Mouse (Mus musculus): ENCODE data around the gene Grin2a.

The Grin2a gene

GRCm38 (mm10) chr16:9964469-9964868, 30.9 kb downstream of the Grin2a start:
- DNase-seq, result no peak

- DNase-seq, result no peak
These were observed 32.9 kb downstream of the Grin2a start for GRCm38 (mm10) chr16:9962482-9962881.

GRCm38 (mm10) chr16:9959340-9959739, 36.0 kb downstream of the Grin2a start:
- DNase-seq, result no peak

GRCm38 (mm10) chr16:9954266-9954665, 41.1 kb downstream of the Grin2a start:
- no peak for DNase-seq

- no peak for DNase-seq
These were observed 41.9 kb downstream of the Grin2a start for GRCm38 (mm10) chr16:9953396-9953831.

GRCm38 (mm10) chr16:9949250-9949649, 46.1 kb downstream of the Grin2a start:
- no peak for DNase-seq

GRCm38 (mm10) chr16:9947430-9947829, 47.9 kb downstream of the Grin2a start:
- DNase-seq, result no peak

- no peak for DNase-seq
These were observed 50.5 kb downstream of the Grin2a start for GRCm38 (mm10) chr16:9944836-9945235.

- no peak for DNase-seq
These were observed 53.9 kb downstream of the Grin2a start for GRCm38 (mm10) chr16:9941306-9941930.

GRCm38 (mm10) chr16:9940716-9941115, 54.6 kb downstream of the Grin2a start:
- no peak for DNase-seq

- DNase-seq, result no peak
These were observed 84.7 kb downstream of the Grin2a start for GRCm38 (mm10) chr16:9910672-9911071.

GRCm38 (mm10) chr16:9909225-9909624, 86.1 kb downstream of the Grin2a start:
- DNase-seq, result no peak

GRCm38 (mm10) chr16:9904443-9904842, 90.9 kb downstream of the Grin2a start:
- DNase-seq, result no peak

- DNase-seq, result no peak
These were observed 92.5 kb downstream of the Grin2a start for GRCm38 (mm10) chr16:9902680-9903463.

- DNase-seq, result no peak
These were observed 93.9 kb downstream of the Grin2a start for GRCm38 (mm10) chr16:9901433-9901832.

- no peak for DNase-seq
These were observed 94.4 kb downstream of the Grin2a start for GRCm38 (mm10) chr16:9900996-9901395.

GRCm38 (mm10) chr16:9900196-9900595, 95.2 kb downstream of the Grin2a start:
- no peak for DNase-seq

GRCm38 (mm10) chr16:9899176-9899575, 96.2 kb downstream of the Grin2a start:
- no peak for DNase-seq

- no peak for DNase-seq
These were observed 99.8 kb downstream of the Grin2a start for GRCm38 (mm10) chr16:9895581-9895980.

GRCm38 (mm10) chr16:9886155-9886554, 109.2 kb downstream of the Grin2a start:
- no peak for DNase-seq

- no peak for DNase-seq
These were observed 111.2 kb downstream of the Grin2a start for GRCm38 (mm10) chr16:9884141-9884540.

- DNase-seq, result no peak
These were observed 112.9 kb downstream of the Grin2a start for GRCm38 (mm10) chr16:9882420-9882819.

- no peak for DNase-seq
These were observed 122.4 kb downstream of the Grin2a start for GRCm38 (mm10) chr16:9873001-9873400.

GRCm38 (mm10) chr16:9865710-9866109, 129.7 kb downstream of the Grin2a start:
- no peak for DNase-seq

All from thymus, postnatal 36 days (tissue).